Mouse (Mus musculus) G1E (cell line): ENCODE results near the gene Dct.

Experiments
- CTCF ChIP-seq: IDR thresholded peaks from 2 replicates; pipeline ENCODE4 v1.5.1; 2012; ENCODE audit warnings: low read depth, low read length, inconsistent platforms, mixed read lengths
- GATA1 ChIP-seq: IDR thresholded peaks from 2 replicates; pipeline ENCODE4 v1.6.1; 2012; ENCODE audit warnings: borderline replicate concordance, low read length, inconsistent platforms, mixed read lengths
- POLR2AphosphoS5 ChIP-seq: IDR thresholded peaks from 2 replicates; pipeline ENCODE4 v1.6.1; 2012; ENCODE audit warnings: low read depth, low read length, inconsistent platforms; ENCODE audit not compliant: insufficient replicate concordance
- TAL1 ChIP-seq: conservative IDR thresholded peaks from 2 replicates; pipeline ENCODE4 v1.6.1; 2012; ENCODE audit warnings: low read depth, low read length, inconsistent platforms, mixed read lengths

DNA sequence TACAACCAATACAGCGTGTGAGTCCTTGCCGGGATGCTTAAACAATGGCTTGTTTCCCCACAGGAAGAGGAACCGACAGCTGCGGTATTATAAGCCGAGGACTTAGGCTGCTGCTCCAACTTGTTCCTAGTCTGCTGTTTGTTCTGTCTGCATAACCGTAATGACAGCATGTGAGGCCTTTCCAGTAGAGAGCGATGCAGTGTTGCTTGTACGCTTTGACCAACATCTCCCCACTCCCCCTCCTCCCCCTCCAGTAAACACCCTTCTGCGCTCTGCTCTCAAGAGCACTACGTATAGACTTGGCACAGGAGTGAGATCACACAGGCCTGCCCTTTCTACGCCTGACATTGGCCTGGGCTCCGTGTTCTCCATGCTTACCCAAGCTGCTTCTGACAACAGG, 18.1 kb upstream of the Dct start:
- TF ChIP-seq CTCF (no peak), TAL1 (no peak), GATA1 (no peak), POLR2AphosphoS5 (no peak)
